ENCODE assay signal across 8 mouse cellular contexts in the genomic region with DNA sequence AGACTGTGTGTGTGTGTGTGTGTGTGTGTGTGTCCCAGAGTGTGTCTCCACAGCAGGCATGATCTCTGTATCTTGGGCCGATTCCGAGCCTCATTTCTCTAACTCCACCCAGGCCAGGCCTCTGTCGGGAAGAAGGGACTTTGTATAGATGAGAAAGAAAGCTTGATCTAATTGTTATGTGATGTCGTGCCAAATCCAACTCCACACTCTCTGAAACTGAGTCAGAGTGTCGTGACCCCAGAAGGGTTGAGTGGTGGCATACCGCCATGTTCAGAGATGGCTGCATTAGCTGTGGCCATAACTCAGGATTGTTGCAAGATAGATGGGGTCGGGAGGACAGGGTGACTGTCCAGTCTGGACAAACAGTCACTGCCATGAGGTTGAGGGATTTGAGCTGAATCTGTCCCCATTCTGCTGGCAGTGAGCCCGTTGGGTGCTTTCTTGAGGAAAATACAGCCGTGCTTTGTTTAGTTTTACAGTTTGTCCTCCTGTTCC. TPM values are rescaled to one million over a fixed set of nuclear protein-coding genes. Genes with fewer than 3 reads are reported as not detected.
A peak's percentile ranks its signal among the peaks of the same experiment; 100 is the strongest.
DNase-seq lines count a peak whose midpoint lies in the region; ATAC-seq and TF ChIP-seq lines count a peak whose summit lies in the region.

No protein-coding gene starts in this region.

- H3K27ac ChIP-seq in heart, postnatal 0 days (ENCODE audit: low read depth) = no peak overlapping the region
- H3K27ac ChIP-seq in heart, adult 2 months = no peak overlapping the region

- no peaks in the 10 kb centered on the region; the same call in 1 of the 2 replicates for H3K4me1 ChIP-seq in heart, postnatal 0 days (ENCODE audit: control insufficient read depth, insufficient read depth)
- H3K4me1 ChIP-seq in heart, adult 2 months (ENCODE audit: control insufficient read depth, insufficient read depth, low read length) = peaks cover 3% of the 10 kb centered on the region; the same call in 1 of the 2 replicates

- H3K9me3 ChIP-seq in heart, postnatal 0 days (replicated peaks; ENCODE audit: control insufficient read depth, low read length) = no peaks in the 10 kb centered on the region

- no peak for ATAC-seq in heart, postnatal 0 days (ENCODE audit: insufficient read depth, low read depth)

- 60% methylated on average over 9 of the region's 9 CpGs for WGBS in heart, postnatal 0 days
- 66% methylated on average over 9 of the region's 9 CpGs for WGBS in heart, adult 2 months

- H3K9ac ChIP-seq in heart, postnatal 0 days (replicated peaks; ENCODE audit: low read depth, low read length) = no peak overlapping the region
- no peak overlapping the region for H3K9ac ChIP-seq in heart, adult 2 months (ENCODE audit: low read depth, low read length)

- TF ChIP-seq CTCF in heart, postnatal 0 days (IDR thresholded peaks at IDR 0.05; ENCODE audit: low read depth) = no peak
- TF ChIP-seq CTCF in heart, adult 2 months (IDR thresholded peaks at IDR 0.05) = no peak

- intact Hi-C loops in heart, adult 2 months (cut with DNase I) = no loop called here

- no peaks in the 10 kb centered on the region for H3K36me3 ChIP-seq in heart, postnatal 0 days (replicated peaks; ENCODE audit: control insufficient read depth, insufficient read depth, low read length)
- H3K36me3 ChIP-seq in heart, adult 2 months (ENCODE audit: control insufficient read depth, insufficient read depth, low read length) = no peaks in the 10 kb centered on the region

- no peak for DNase-seq in heart, postnatal 0 days (ENCODE audit: low spot score)
- no peak for DNase-seq in heart, adult 2 months
- DNase-seq in 3134 (ENCODE audit: extremely low read depth, insufficient read length, low spot score) = peak; percentile 36
- peak; percentile 69 for DNase-seq in adrenal gland, adult 2 months
- peak; percentile 51 for DNase-seq in kidney, postnatal 10 days
- DNase-seq in embryo, embryonic 11 days = no peak
- no peak for DNase-seq in cerebellum, adult 9-10 months
- DNase-seq in thymus, postnatal 25 days = no peak

- peak overlapping the region; percentile 24; the same call in 1 of the 2 replicates for H3K4me2 ChIP-seq in heart, postnatal 0 days (ENCODE audit: low read depth, low read length)

- H3K4me3 ChIP-seq in heart, postnatal 0 days (ENCODE audit: low read depth, low read length) = no peak overlapping the region
- no peak overlapping the region for H3K4me3 ChIP-seq in heart, adult 2 months

- no peak for TF ChIP-seq POLR2A in heart, adult 2 months (IDR thresholded peaks at IDR 0.05; ENCODE audit: insufficient read depth, low read depth, low read length)

- H3K27me3 ChIP-seq in heart, postnatal 0 days (ENCODE audit: control insufficient read depth, insufficient read depth, low read length) = no peaks in the 10 kb centered on the region
- no peaks in the 10 kb centered on the region for H3K27me3 ChIP-seq in heart, adult 2 months (ENCODE audit: control insufficient read depth, insufficient read depth, low read length)

- H3K79me2 ChIP-seq in heart, adult 2 months (replicated peaks; ENCODE audit: control insufficient read depth, insufficient read depth, low read length) = no peaks in the 10 kb centered on the region

- no peak for TF ChIP-seq EP300 in heart, postnatal 0 days (IDR thresholded peaks at IDR 0.05; ENCODE audit: low read depth)
- no peak for TF ChIP-seq EP300 in heart, adult 2 months (IDR thresholded peaks at IDR 0.05; ENCODE audit: insufficient read depth, low read depth, low read length)

RNA-seq across cellular contexts. Expression of a gene that starts 29.9 kb away (rescaled TPM):
- total RNA-seq in heart, postnatal 0 days (2014; rRNA removed; ENCODE audit: low replicate concordance) = 0.57 and 1.7 TPM in 2 replicates
- 0.89 and 1.2 TPM in 2 replicates for polyA plus RNA-seq in heart, postnatal 0 days (2015; fragmentation: Nextera tagmentation; extraction: Ambion mirVana)
- 1 to 10 TPM; 1.6 to 2.1 TPM for total RNA-seq in heart, adult 2 months (2021)
- 2.1 TPM in 2 replicates for polyA plus RNA-seq in heart, adult 2 months (2012; rRNA removed)
- total RNA-seq in adrenal gland, adult 2 months (2021) = 1 to 10 TPM; 3.8 to 3.9 TPM
- 0.96 and 1.1 TPM in 2 replicates for polyA plus RNA-seq in adrenal gland, adult 2 months (2012; rRNA removed)

Comparison
In these comparisons a context has a peak if more than half of its experiments do, and no peak if none do; other contexts are left out.
1. DNase-seq: peak in 3134 (single experiment), adrenal gland, adult 2 months (single experiment) and kidney, postnatal 10 days (single experiment); none in heart, postnatal 0 days (single experiment), heart, adult 2 months (0 of 2), embryo, embryonic 11 days (single experiment), cerebellum, adult 9-10 months (single experiment) and thymus, postnatal 25 days (single experiment).